Mouse (Mus musculus) neural tube, embryonic 15.5 days (tissue): ENCODE results near the gene Il17rc. TPM values are rescaled to one million over a fixed set of nuclear protein-coding genes. Genes with fewer than 3 reads are reported as not detected.

Source experiments
- ATAC-seq: fragments of 200-750 bp; cut with Nextera tagmentation; 2 replicates; pipeline ENCODE4 v1.8.0; 2017; ENCODE audit warnings: mild to moderate bottlenecking, moderate TSS enrichment, moderate library complexity; ENCODE audit not compliant: low FRiP score
- H3K27ac ChIP-seq: fragments of 300-500 bp; sonication (generic); replicated peaks from 2 replicates; pipeline ENCODE4 v1.5.1; 2015; ENCODE audit warnings: mild to moderate bottlenecking, inconsistent platforms
- H3K27me3 ChIP-seq: fragments of 300-500 bp; sonication (generic); replicated peaks from 2 replicates; pipeline ENCODE4 v1.6.1; 2015; ENCODE audit warnings: inconsistent platforms
- H3K36me3 ChIP-seq: fragments of 300-500 bp; sonication (generic); 2 replicates; pipeline ENCODE4 v1.6.1; 2015; ENCODE audit warnings: inconsistent platforms
- H3K4me1 ChIP-seq: fragments of 300-500 bp; sonication (generic); 2 replicates; pipeline ENCODE4 v1.6.1; 2015; ENCODE audit warnings: inconsistent platforms
- H3K4me2 ChIP-seq: fragments of 300-500 bp; sonication (generic); 2 replicates; pipeline ENCODE4 v1.6.1; 2015; ENCODE audit warnings: inconsistent platforms, mild to moderate bottlenecking, moderate library complexity
- H3K4me3 ChIP-seq: fragments of 300-500 bp; sonication (generic); replicated peaks from 2 replicates; pipeline ENCODE4 v1.5.1; 2015; ENCODE audit warnings: mild to moderate bottlenecking, inconsistent platforms
- H3K9ac ChIP-seq: fragments of 300-500 bp; sonication (generic); replicated peaks from 2 replicates; pipeline ENCODE4 v1.6.1; 2015; ENCODE audit warnings: mild to moderate bottlenecking, inconsistent platforms
- H3K9me3 ChIP-seq: fragments of 300-500 bp; sonication (generic); replicated peaks from 2 replicates; pipeline ENCODE4 v1.6.1; 2016; ENCODE audit warnings: inconsistent platforms
- WGBS: fragments of 180-500 bp; shearing (Covaris S2); methylation state at CpG from one replicate; pipeline ENCODE4 v1.1.7; 2015; ENCODE audit warnings: mixed read lengths; 5-methylcytosine and 5-hydroxymethylcytosine counted together
- polyA plus RNA-seq: library from polyadenylated mRNA; unstranded; fragments of >200 nt; fragmentation: Nextera tagmentation; extraction: Ambion mirVana; gene quantifications from 2 replicates; pipeline ENCODE4 v1.2.1, GENCODE M21; 2015

Il17rc gene
- polyA plus RNA-seq, 1 experiment from 2014 or later = 3.5 TPM

GRCm38 (mm10) chr6:113457952-113458534, 13.2 kb upstream of the Il17rc start, which contains the start of gene Il17re:
Gene Il17re, plus strand, starts transcription at chr6:113458484.
- 78% methylated on average over 10 of the region's 10 CpGs for WGBS
- Histone ChIP-seq H3K9ac (no peak within 1 kb of the TSS), H3K4me3 (no peak within 1 kb of the TSS), H3K4me1 (no peaks in the 10 kb centered on the region), H3K9me3 (no peaks in the 10 kb centered on the region), H3K27me3 (0 out of 2 replicates have a peak, but pooled peaks cover 5% of the 10 kb centered on the region), H3K27ac (no peak within 1 kb of the TSS), H3K4me2 (no peak within 1 kb of the TSS), H3K36me3 (no peaks in the 10 kb centered on the region)
- ATAC-seq = no peak

GRCm38 (mm10) chr6:113458635-113459034, 12.6 kb upstream of the Il17rc start:
- ATAC-seq = no peak
- H3K9me3 ChIP-seq = no peaks in the 10 kb centered on the region
- 75% methylated on average over 10 of the region's 10 CpGs for WGBS
- no peaks in the 10 kb centered on the region for H3K4me1 ChIP-seq
- no peaks in the 10 kb centered on the region for H3K36me3 ChIP-seq
- no peak overlapping the region for H3K27ac ChIP-seq
- no peak overlapping the region for H3K4me3 ChIP-seq
- H3K27me3 ChIP-seq = 0 out of 2 replicates have a peak, but pooled peaks cover 9% of the 10 kb centered on the region
- H3K9ac ChIP-seq = no peak overlapping the region
- no peak overlapping the region for H3K4me2 ChIP-seq

GRCm38 (mm10) chr6:113464040-113464439, 7.2 kb upstream of the Il17rc start:
- Histone ChIP-seq H3K36me3 (no peaks in the 10 kb centered on the region), H3K27ac (no peak overlapping the region), H3K4me2 (no peak overlapping the region), H3K9me3 (no peaks in the 10 kb centered on the region), H3K9ac (no peak overlapping the region), H3K4me3 (no peak overlapping the region), H3K27me3 (peaks cover 10% of the 10 kb centered on the region; the same call in 1 of the 2 replicates), H3K4me1 (peaks cover 4% of the 10 kb centered on the region)
- no peak for ATAC-seq
- 67% methylated on average over 7 of the region's 7 CpGs for WGBS

- Histone ChIP-seq H3K4me1 (peaks cover 14% of the 10 kb centered on the region), H3K4me2 (no peak overlapping the region), H3K9ac (no peak overlapping the region), H3K9me3 (no peaks in the 10 kb centered on the region), H3K4me3 (no peak overlapping the region), H3K27ac (no peak overlapping the region), H3K27me3 (peaks cover 23% of the 10 kb centered on the region), H3K36me3 (no peaks in the 10 kb centered on the region)
- no peak for ATAC-seq
- WGBS = 63% methylated on average over 5 of the region's 5 CpGs
These were observed 5.6 kb upstream of the Il17rc start for GRCm38 (mm10) chr6:113465602-113466001.

GRCm38 (mm10) chr6:113468512-113468911, 2.7 kb upstream of the Il17rc start:
- H3K9me3 ChIP-seq = no peaks in the 10 kb centered on the region
- peaks cover 29% of the 10 kb centered on the region for H3K27me3 ChIP-seq
- ATAC-seq = no peak
- H3K36me3 ChIP-seq = no peaks in the 10 kb centered on the region
- H3K9ac ChIP-seq = no peak overlapping the region
- no peak overlapping the region for H3K27ac ChIP-seq
- H3K4me3 ChIP-seq = no peak overlapping the region
- peaks cover 19% of the 10 kb centered on the region for H3K4me1 ChIP-seq
- no peak overlapping the region for H3K4me2 ChIP-seq
- WGBS = 67% methylated on average over 3 of the region's 3 CpGs

GRCm38 (mm10) chr6:113469021-113469420, 2.2 kb upstream of the Il17rc start:
- H3K27ac ChIP-seq = no peak overlapping the region
- peaks cover 29% of the 10 kb centered on the region for H3K27me3 ChIP-seq
- H3K4me3 ChIP-seq = peak overlapping the region; percentile 36
- H3K36me3 ChIP-seq = no peaks in the 10 kb centered on the region
- peak overlapping the region; percentile 53; the same call in 1 of the 2 replicates for H3K9ac ChIP-seq
- peak overlapping the region; percentile 79 for H3K4me2 ChIP-seq
- peak; percentile 77 for ATAC-seq
- 6% methylated on average over 9 of the region's 9 CpGs for WGBS
- no peaks in the 10 kb centered on the region for H3K9me3 ChIP-seq
- H3K4me1 ChIP-seq = peaks cover 19% of the 10 kb centered on the region

GRCm38 (mm10) chr6:113469432-113469831, 1.8 kb upstream of the Il17rc start:
- Histone ChIP-seq H3K36me3 (no peaks in the 10 kb centered on the region), H3K4me1 (peaks cover 19% of the 10 kb centered on the region), H3K9ac (peak overlapping the region; percentile 53), H3K4me2 (peak overlapping the region; percentile 79), H3K27ac (no peak overlapping the region), H3K9me3 (no peaks in the 10 kb centered on the region), H3K4me3 (peak overlapping the region; percentile 36), H3K27me3 (peaks cover 29% of the 10 kb centered on the region)
- ATAC-seq = peak; percentile 83
- WGBS = 2% methylated on average over 31 of the region's 31 CpGs

GRCm38 (mm10) chr6:113472061-113472460, 834 bp downstream of the Il17rc start:
- Histone ChIP-seq H3K4me3 (no peak overlapping the region), H3K27me3 (peaks cover 29% of the 10 kb centered on the region), H3K27ac (no peak overlapping the region), H3K36me3 (no peaks in the 10 kb centered on the region), H3K4me1 (peaks cover 19% of the 10 kb centered on the region), H3K4me2 (no peak overlapping the region), H3K9me3 (no peaks in the 10 kb centered on the region), H3K9ac (no peak overlapping the region)
- ATAC-seq = no peak
- WGBS = 65% methylated on average over 10 of the region's 10 CpGs

GRCm38 (mm10) chr6:113473246-113473645, 2.0 kb downstream of the Il17rc start:
- no peak for ATAC-seq
- Histone ChIP-seq H3K4me3 (no peak overlapping the region), H3K9me3 (no peaks in the 10 kb centered on the region), H3K4me2 (no peak overlapping the region), H3K27me3 (peaks cover 29% of the 10 kb centered on the region), H3K9ac (no peak overlapping the region), H3K36me3 (no peaks in the 10 kb centered on the region), H3K4me1 (peaks cover 19% of the 10 kb centered on the region), H3K27ac (no peak overlapping the region)
- 79% methylated on average over 2 of the region's 2 CpGs for WGBS

- Histone ChIP-seq H3K4me1 (peaks cover 19% of the 10 kb centered on the region), H3K9ac (no peak overlapping the region), H3K4me2 (no peak overlapping the region), H3K36me3 (no peaks in the 10 kb centered on the region), H3K9me3 (no peaks in the 10 kb centered on the region), H3K27ac (no peak overlapping the region), H3K27me3 (peaks cover 27% of the 10 kb centered on the region), H3K4me3 (no peak overlapping the region)
- ATAC-seq = no peak
- 83% methylated on average over 6 of the region's 6 CpGs for WGBS
These were observed 2.5 kb downstream of the Il17rc start for GRCm38 (mm10) chr6:113473715-113474114.

GRCm38 (mm10) chr6:113477353-113477752, 6.1 kb downstream of the Il17rc start:
- Histone ChIP-seq H3K4me1 (peaks cover 11% of the 10 kb centered on the region), H3K4me3 (no peak overlapping the region), H3K36me3 (no peaks in the 10 kb centered on the region), H3K27me3 (no peaks in the 10 kb centered on the region; the same call in 1 of the 2 replicates), H3K9ac (no peak overlapping the region), H3K27ac (no peak overlapping the region), H3K9me3 (no peaks in the 10 kb centered on the region), H3K4me2 (no peak overlapping the region)
- no peak for ATAC-seq
- WGBS = 28% methylated on average over 7 of the region's 7 CpGs

GRCm38 (mm10) chr6:113478906-113479305, 7.7 kb downstream of the Il17rc start:
- no peak overlapping the region for H3K4me3 ChIP-seq
- H3K4me1 ChIP-seq = peaks cover 17% of the 10 kb centered on the region
- no peaks in the 10 kb centered on the region for H3K9me3 ChIP-seq
- H3K27me3 ChIP-seq = no peaks in the 10 kb centered on the region; the same call in 1 of the 2 replicates
- WGBS = 79% methylated on average over 10 of the region's 10 CpGs
- no peaks in the 10 kb centered on the region for H3K36me3 ChIP-seq
- H3K4me2 ChIP-seq = no peak overlapping the region
- no peak for ATAC-seq
- no peak overlapping the region for H3K27ac ChIP-seq
- no peak overlapping the region for H3K9ac ChIP-seq
